Mouse (Mus musculus): Measurements from ENCODE around the gene Olfr10. TPM values are rescaled to one million over a fixed set of nuclear protein-coding genes. Genes with fewer than 3 reads are reported as not detected.
"Not testable (repeated sequence)": the region's sequence is repeated elsewhere in the genome, so short reads cannot be mapped to it uniquely, and the experiment has no call there.

The Olfr10 gene
- not detected for total RNA-seq (2021)
- long read RNA-seq, experiment 1: 0 reads
- long read RNA-seq, experiment 2: 0 reads

DNA sequence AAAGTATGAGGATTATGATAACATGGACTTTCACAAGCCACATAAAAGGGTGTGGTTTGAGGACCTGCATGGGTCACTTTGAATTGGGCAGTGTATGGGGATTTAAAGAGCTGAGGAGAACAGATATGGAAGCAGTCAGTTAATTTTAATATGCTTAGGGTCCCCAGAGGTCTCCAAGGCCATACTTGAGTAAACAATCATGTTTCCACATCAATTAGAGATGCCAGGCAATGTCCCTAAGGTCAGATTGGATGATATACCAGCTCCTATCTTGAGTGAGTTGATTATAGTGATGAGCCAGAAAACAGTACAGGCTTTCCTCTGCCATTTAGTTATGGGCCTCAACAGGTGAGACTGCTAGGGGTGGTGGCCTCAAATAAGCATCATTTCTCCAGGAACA lies at the start of gene Olfr10:
Gene Olfr10 (plus strand): TSS at position 301 of the 400 bp plus-strand sequence.
- DNase-seq: no peak

DNA sequence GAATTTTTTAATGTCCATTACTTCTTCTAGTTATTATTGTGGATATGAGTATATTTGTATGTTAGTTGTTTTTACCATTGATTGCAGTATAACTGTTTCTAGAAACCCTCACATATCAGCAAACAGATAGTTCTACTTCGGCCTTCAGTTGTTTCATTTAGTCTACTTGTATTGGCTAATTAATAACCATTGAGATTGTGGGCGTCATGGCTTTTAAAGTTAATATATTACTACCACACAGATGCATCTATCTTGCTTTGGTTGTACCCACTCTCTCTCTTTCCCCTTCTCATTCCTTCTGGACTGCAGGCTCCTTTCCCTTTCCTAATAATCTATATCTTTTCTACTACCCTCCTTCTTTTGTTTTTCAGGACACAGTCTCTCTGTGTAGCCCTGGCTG lies 45.2 kb upstream of the Olfr10 start:
- DNase-seq: no peak

DNA sequence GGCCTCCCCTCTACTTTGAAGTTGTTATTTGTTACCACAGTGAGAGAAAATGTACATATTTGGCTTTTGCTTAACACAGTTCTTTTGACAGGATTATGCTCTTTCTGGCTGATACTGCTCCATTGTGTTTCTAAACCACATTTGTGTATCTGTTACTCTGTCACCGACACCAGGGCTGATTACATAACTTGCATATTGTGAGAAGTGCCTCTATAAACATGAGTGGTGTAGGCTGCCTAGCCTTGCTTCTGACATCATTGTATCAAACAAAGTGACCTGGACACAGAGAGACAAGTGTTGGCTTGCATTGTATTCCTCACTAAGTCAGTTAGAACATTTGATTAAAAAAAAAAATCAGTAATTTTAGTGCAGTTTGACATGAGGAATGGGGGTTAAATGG lies 44.7 kb upstream of the Olfr10 start:
- DNase-seq: no peak

DNA sequence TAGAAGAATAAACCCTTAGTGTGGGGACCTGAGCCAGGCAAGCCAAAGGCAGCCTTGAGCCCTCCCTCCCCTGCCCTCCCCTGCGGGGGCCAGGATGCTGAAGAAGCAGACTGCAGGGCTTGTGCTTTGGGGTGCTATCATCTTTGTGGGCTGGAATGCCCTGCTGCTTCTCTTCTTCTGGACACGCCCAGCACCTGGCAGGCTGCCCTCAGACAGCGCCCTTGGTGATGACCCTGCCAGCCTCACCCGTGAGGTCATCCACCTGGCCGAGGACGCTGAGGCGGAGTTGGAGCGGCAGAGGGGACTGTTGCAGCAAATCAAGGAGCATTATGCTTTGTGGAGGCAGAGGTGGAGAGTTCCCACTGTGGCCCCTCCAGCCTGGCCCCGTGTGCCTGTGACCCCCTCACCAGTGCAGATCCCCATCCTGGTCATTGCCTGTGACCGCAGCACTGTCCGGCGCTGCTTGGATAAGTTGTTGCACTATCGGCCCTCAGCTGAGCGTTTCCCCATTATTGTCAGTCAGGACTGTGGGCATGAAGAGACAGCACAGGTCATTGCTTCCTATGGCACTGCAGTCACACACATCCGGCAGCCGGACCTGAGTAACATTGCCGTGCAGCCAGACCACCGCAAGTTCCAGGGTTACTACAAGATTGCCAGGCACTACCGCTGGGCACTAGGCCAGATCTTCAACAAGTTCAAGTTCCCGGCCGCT lies 43.8 kb upstream of the Olfr10 start:
- DNase-seq: peak; percentile 91 to 93

DNA sequence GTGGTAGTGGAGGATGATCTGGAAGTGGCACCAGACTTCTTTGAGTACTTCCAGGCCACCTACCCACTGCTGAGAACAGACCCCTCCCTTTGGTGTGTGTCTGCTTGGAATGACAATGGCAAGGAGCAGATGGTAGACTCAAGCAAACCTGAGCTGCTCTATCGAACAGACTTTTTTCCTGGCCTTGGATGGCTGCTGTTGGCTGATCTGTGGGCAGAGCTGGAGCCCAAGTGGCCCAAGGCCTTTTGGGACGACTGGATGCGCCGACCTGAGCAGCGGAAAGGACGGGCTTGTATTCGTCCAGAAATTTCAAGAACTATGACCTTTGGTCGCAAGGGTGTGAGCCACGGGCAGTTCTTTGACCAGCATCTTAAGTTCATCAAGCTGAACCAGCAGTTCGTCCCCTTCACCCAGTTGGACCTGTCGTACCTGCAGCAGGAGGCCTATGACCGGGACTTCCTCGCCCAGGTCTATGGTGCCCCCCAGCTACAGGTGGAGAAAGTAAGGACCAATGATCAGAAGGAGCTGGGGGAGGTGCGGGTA lies 43.2 kb upstream of the Olfr10 start:
- peak in 1 of 2 experiments; percentile 26 for DNase-seq

DNA sequence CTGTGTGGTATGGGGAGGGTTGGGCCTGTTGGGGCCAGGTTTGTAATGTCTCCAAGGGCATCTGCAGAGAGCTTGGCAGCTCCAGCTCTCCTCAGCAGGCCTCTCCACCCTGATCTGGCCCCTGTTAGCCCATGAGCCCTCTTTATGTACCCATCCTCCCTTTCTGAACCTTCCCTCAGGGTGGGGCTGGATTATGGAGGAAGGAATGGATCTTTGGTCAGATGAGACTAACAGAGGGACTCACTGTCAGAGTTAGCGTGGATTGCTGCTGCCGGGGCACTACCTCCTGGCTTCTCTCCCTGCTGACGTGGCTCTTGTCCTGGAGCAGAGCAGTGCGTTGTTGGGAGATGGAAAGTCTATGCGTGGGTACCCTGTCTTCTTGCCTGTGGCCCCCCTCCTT lies 42.3 kb upstream of the Olfr10 start:
- no peak for DNase-seq

DNA sequence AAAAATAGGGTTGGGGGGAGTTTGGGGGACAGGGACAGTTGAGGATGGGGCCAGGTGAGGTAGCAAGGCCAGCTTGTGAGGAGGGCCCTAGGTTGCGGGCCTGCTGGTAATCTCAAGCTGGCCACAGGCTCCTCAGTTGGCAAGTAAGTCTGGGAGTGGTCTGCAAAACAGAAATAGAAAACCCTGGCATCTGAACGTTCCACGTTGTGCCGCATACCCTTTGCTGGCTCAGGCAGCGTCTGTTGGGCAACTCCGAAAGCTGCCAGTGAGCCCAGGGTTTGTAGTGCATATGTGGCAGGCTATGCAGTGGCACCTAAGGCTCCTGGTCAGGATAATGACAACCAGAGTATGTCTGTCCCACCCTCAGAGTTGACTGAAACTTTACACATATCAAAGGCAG lies 41.4 kb upstream of the Olfr10 start:
- DNase-seq: no peak

DNA sequence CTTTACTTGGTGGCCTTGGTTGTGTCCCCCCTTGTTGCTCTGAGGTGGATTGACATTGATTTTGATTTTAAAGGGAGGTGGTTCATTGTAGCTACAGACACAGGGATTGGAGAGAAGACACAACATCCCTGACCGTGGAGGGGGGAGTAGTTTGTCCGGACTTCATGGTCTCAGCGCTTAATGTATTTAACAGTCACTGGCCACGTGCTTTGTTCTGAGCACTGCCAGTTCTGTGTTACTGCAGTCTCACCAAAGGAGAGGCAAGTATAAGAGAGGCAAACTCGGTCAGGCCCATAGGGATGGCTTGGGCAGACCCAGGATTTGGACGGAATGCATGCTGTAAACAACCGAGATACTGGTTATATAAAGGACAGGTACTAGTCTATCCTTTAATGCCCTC lies 40.5 kb upstream of the Olfr10 start:
- DNase-seq: no peak

DNA sequence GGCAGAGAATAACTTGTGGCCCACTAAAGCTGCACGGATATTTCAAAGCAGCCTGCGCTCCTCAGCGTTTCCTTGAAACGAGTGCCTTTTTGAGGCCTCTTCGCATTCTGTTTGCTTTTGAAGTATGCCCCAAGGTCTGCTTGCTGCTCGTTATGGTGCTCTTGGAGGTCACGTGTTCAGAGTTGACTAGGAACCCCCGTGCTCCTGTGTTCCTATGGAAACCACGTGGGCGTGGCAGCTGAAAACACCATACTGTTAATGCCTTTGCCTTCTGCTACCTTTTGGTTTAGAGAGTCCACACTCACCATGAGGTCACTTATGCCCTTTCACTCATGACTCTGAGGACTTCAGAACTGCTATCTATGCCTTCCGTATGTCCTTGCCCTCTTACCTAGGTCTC lies 39.9 kb upstream of the Olfr10 start:
- DNase-seq: peak in 1 of 2 experiments; percentile 25

DNA sequence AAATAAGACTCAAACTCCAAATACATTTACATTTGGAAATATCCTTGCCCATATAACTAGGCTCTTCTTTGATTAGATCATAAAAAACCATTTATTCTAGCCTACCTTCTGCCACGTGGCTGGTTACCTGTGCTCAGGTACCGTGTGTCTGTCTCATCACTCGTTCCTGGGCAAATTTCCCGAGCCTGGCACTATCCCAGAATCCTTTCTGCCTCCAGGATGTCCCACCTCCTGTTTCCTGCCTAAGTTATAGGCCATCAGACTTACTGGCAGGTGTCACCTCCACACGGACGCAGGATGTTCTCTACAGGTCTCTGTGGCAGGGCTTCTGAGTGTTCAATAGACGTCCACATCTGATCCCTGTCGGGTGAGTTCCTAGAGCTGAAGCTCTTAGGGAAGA lies 39.4 kb upstream of the Olfr10 start:
- no peak for DNase-seq

DNA sequence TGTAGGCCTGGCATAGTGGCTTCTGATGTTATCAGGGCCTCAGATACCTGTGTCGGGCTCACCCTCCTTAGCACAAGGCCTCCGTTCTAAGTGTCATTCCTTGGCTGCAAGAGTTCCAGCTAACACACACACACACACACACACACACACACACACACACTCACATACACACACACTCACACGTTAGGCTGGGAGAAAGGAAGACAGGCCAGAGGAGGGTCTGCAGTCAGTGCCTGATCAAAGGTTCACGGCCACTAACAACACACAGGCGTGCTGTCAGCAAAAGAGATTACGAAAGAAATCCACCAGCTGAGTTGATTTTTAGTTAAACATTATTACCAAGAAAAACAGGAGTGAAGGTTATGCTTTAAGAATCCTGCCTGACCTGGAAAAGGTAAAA lies 37.9 kb upstream of the Olfr10 start:
- no peak for DNase-seq

DNA sequence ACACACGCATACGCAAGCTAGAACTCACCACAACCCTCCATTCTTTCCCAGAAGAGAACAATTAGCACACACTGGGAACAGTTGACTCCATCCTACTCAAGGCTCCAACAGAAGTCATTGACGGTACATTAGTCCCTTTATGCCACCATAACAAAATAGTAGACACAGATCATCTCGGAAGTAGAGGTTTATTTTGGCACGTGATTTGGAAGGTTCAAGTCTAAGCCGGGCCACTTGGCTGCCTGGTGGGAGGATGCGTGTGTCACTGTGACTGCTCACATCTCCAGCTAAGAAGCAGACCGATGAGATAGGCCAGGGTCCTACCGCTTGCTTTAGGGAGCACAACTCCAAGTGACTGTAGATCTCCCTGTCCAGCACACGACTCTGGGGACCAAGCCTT lies 37.2 kb upstream of the Olfr10 start:
- DNase-seq: no peak

DNA sequence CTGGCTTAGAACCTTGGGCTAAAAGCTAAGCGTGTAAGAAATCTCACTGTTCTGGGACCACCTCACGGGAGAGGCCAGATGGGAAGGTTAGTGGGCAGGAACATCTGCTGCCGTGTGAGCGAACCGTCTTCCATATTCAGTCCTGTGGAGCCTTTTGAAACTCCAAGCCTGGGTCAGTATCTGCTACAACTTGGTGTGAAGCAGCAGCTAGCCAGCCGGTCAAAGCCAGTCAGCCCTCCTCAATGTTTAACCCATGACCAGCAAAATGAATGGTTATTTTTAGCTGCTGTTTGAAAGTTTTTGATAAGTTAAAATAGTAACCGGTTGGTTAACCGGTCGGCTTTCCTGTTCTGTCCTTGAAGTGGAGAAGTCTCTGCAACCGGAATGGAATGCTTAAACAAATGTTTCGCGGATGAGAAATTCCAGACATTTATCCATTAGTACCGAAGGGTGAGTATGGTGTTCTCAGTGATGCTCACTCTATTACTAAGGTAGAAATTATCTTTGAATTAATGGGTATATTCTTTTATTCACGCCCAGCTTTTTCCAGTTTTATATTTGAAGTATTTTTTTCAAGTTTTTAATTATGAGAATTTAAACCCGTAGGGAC lies 36.5 kb upstream of the Olfr10 start:
- no peak for DNase-seq

DNA sequence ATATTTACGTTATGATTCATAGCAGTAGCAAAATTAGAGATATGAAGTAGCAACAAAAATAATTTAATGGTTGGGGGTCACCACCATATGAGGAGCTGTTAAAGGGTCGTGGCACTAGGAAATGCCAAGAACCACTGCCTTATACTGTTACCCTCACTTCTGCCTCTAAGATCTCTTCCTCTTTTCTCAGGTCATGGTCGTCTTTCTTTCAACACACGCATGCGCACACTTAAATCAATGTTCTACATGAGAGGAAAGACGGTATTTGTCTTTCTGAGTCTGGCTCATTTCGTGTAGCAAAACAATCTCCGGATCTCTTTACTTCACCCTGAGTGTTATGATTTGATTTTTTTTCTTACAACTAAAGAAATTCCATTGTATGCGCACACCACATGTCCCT lies 34.8 kb upstream of the Olfr10 start:
- no peak for DNase-seq

DNA sequence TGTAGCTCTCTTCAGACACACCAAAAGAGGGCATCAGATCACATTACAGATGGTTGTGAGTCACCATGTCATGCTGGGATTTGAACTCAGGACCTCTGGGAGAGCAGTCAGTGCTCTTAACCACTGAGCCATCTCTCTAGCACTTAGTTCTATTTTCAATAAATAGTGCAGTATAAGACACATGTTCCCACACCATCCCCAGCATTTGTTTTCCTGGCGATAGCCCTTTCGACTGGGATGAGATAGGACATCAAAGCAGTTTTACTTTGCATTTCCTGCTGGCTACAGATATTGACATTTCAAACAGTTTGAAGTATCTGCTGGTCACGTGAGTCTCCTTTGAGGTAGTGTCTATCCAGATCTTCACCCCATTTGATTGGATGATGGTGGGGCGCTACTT lies 34.2 kb upstream of the Olfr10 start:
- DNase-seq: no peak

DNA sequence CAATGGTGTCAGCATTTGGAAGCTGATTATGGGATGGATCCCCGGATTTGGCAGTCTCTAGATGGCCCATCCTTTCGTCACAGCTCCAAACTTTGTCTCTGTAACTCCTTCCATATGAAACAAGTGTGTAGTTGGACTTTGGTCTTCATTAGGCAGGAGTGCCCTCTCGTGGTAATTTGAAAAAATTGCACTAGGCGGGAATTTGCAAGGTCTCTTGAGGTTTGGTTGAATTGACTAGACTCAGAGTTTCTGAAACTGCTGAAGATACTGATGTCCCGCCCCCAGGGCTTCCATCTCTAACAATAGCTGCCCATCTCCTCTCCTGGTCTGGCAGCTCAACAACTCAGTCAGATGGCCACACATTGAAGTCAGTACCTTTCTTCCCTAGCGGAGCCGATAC lies 33.2 kb upstream of the Olfr10 start:
- DNase-seq: peak; percentile 47

DNA sequence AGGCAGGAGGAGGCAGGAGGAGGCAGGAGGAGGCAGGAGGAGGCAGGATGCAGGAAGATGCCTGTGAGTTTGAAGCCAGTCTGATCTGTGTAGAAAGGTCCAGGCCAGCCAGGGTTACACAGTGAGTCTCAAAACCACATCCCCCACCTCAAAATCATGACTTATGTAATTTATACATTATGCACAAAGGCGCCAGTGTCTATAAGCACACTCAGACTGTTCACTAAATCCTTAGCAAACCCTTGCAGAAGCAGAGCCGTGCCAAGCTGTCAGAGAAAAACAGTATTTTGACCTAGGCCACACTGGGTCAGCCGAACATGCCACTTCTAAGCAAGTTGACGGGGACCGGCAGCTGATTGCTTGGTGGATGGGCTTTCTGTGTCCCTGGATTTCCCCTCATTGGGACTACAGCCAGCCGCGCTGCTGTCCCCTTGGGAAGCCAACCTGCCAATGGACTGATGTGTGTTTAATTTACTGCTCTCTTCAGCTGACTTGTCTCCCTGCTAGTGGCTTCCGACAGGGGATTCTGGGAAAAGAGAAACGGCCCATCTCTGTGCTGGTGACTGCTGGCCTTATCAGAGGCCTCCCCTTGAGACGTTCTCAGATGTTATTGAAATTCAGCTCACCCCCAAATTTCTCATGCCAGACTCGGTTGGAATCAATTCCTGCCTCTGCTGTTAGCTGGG lies 30.6 kb upstream of the Olfr10 start:
- DNase-seq: no peak

DNA sequence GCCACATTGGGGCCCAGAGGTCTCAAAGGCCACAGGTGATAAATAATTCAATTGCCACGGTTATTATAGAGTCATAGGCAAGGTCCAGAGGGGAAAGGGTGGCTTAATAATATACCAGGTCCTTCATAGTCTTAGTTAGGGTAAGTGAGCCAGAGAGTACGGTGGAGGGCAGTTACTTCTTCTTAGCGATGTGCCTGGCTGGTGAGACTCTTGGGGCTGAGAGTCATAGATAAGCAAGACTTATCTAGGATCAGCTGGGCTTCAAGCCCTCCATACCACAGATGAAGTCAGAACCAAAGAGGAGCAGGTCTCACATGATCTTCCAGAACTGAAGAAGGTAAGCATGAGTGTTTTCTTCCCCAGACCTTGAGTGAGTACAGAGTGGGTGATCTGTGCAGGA lies 26.3 kb upstream of the Olfr10 start, which contains the start of gene Olfr1393:
Gene Olfr1393 (plus strand): TSS at position 83 of the 400 bp plus-strand sequence.
- DNase-seq: no peak

DNA sequence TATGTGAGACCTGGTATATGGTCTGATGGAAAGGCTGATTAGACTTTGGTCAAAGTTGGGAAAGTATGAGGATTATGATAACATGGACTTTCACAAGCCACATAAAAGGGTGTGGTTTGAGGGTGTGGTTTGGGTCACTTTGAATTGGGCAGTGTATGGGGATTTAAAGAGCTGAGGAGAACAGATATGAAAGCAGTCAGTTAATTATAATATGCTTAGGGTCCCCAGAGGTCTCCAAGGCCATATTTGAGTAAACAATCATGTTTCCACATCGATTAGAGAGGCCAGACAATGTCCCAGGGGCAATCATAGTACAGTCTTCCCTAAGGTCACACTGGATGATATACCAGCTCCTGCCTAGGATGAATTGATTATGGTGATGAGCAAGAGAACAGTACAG lies 19.6 kb upstream of the Olfr10 start, which contains the start of gene Olfr1392:
Gene Olfr1392 (plus strand): TSS at position 301 of the 400 bp plus-strand sequence.
- DNase-seq: not testable (repeated sequence)

DNA sequence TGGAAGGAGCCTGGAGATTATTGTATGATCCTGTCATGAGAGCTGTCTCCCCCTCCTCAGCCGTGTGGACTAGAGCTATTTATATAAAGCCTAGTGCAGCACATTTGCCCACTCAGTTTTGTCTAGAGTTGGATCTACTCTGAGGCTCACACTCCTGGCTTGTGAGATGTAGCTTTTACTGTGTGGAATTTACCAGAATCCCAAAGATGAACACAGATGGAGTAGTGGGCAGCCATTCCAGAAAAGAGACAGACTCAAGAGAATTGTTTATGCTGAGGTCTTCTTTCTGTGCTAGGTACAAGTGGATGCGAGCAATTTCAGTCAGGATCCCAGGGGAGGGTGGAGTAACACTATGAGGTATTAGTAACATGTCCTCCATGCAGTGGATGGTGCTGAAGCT lies 17.3 kb upstream of the Olfr10 start:
- DNase-seq: no peak

DNA sequence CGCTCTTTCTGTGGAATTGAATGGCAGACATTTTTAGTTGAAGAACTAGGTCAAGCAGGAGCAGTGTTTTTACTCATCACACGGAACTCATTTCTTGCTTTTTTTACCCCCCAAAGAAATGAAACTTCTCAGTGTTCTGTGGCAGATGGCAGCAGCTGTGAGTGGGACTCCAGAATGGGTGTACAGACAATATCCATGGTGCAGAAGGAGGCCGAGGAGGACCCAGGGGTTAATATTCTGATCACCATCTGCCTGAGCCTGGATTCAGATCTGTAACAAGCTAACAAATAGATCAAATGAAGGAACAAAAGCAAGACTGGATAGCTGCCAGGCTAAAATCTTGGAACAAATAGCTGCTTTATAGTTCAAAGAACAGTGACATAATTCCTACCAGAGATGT lies 11.8 kb upstream of the Olfr10 start:
- no peak for DNase-seq

DNA sequence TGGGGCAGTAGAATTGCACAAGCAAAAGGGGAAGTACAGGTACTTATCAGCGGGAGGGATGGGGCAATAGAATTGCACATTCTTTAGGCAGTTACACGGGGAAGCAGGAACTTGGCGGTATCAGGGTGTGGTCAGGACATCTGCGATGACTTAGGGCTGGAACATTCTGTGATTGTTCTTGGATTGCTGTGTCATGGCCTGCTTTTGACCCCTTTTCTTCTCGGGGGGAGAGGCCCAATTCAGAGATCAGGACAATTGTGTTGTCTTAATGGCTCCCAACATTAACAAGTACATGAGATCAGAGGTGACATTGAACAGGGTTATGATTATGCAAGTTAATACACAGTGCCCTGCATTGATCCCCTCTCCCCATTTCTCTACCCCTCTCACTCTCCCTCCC lies 4.0 kb downstream of the Olfr10 start:
- not testable (repeated sequence) for DNase-seq

DNA sequence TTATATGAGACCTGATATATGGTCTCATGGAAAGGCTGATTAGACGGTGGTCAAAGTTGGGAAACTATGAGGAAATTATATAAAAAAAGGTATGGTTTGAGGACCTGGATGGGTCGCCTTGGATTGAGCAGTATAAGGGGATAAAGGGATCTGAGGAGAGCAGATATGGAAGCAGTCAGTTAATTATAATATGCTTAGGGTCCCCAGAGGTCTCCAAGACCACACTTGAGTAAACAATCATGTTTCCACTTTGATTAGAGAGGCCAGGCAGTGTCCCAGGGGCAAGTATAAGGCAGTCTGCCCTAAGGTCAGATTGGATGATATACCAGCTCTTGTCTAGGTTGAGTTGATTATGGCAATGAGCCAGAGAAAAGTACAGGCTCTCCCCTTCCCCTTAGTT lies 17.9 kb downstream of the Olfr10 start, which contains the start of gene Olfr1391:
Gene Olfr1391 (plus strand): TSS at position 301 of the 400 bp plus-strand sequence.
- no peak for DNase-seq

Data from adrenal gland, postnatal 36 days (tissue).